Mouse (Mus musculus) thymus, postnatal 4 days (tissue): Measurements from ENCODE around the gene Tnpo3.
A peak's percentile ranks its signal among the peaks of the same experiment; 100 is the strongest.

Source experiments
- DNase-seq: peaks from one replicate; pipeline ENCODE4 v3.0.0; 2021

Gene Tnpo3

DNA sequence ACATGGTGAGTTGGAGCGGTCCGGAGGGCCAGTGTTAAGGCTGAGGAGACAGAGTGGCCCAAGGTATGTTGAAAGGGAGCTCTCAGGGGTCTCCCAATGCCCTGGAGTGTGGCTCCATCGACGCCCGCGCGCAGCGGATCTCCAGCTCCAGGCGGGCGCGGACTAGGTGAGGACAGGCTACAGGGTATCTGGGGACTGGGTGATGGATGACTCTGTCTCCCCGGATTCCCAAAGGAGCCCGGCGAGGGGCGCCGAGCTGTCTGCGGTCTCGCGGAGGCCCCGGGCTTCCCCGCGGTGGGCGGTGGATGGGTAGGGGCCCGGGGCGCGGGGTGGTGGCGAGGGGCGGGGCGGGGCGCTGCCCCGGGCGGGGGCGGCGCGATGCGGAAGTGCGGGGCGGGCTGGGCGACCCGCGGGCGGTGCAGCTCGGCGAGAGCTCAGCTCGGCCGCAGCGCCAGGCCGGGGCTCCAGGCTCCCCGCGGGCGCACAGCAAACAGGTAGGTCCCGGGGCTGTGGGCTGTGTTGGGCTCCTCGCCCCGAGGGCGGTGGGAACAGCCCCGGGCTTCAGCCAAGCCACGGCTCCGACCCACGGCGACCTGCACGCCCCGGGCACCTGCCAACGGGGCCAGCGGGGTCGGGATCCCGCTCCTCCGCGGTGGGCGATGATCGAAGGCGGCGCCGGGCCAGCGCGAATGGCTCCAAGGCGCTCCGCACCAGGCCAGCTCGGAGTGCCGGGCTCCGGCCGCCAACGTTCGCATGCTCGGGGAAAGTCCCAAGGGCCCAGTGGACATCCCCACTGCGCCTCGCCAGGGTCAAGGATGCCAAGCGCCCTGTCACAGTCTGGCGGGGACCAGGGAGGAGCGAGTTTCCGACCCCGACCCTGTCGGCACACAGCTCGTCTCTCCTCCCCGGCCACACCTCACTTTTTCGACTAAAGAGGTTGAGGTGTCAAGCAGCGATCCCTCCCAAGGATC lies 83.1 kb downstream of the Tnpo3 start, which contains the start of gene Irf5:
Gene Irf5, plus strand, starts transcription at position 345 of the 971 bp plus-strand sequence.
- peak; percentile 73 for DNase-seq

GRCm38 (mm10) chr6:29525256-29525655 lies 84.4 kb downstream of the Tnpo3 start:
- DNase-seq, result peak; percentile 66

DNA sequence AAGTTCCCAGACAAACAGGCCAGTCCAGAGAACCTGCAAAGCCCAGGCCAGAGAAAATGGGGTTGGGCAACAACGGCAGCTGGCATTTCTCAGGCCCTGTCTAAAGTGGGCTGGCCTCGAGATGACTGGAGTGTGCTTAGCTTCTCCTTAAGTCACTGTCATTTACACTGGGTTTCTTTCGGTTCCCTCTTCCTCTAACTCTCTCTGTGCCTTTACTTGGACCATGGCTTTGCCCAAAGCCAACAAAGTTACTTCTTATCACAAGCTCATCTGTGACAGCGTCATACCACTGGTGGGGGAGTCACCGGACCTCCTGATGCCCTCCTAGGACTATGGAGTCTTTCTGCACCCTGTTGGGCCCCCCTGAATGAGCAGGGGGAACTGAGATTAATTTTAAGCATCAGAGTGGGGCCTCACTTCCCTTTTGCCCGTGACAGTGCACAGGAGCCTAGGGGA lies 85.6 kb downstream of the Tnpo3 start:
- DNase-seq, result no peak

DNA sequence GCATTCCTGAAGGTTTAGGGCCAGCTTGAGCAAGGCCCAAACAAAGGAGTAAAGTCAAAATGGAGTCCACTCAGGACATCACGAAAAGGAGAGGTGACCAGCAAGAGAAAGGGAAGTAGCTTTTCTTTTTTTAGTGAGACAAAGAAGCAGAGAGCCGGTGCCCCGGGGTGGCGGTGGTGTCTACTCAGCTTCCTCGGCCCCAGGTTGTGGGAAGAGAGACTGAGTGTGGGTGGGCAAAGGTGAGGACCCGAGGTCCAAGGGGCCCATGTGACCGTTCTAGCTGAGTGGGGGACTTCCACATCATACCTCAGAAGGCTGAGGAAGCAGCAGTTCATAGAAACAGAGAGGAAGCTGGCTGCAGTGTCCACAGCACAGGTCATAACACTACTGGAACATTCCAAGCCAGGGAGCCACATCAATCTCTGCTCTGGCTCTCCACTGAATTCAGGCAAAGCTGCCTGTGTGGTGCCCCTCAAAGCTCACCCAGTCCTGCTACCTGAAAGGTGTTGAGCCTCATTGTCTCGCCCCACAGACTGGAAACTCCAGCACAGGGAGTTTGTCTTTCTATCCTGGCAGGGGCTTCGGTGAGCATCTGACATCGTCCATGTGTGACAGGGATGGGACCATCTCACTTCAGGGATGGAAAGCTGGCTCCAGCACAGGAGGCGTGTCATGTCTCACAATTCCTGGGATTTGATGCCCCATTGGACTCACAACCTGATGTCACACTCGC lies 86.2 kb downstream of the Tnpo3 start:
- DNase-seq, result no peak

DNA sequence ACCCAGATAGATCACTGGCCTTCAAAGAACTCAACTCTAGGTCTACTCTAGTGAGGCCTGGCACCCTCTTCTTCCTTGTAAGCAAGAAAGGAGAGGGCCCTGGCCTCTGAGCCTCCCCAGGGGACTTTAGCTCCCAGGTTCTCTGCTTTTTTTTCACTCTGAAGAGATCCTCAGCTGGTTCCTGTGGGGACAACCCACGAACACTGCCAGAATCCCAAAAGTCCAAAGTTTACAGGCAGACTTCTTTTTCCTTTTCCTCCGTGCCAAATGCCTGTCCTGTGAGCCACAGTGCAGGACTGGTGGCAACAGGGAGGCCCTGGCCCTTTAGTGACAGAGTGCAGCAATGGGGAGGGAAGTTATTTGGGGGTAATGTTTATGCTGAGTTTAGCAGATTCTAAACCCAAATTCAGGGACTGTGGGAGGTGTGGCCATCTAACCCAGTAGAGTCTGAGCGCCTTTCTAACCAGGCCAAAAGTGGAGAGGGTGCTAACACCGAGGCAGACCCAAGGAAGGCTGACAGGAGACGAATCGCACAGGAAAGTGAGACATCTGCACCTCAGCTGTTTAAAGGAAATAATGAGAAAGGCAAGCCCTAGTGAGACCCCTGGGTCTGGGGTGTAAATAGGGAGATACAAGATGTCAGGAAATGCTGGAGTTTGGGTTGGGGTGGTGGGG lies 86.9 kb downstream of the Tnpo3 start:
- no peak for DNase-seq

GRCm38 (mm10) chr6:29517139-29517538 lies 92.5 kb downstream of the Tnpo3 start:
- DNase-seq, result peak; percentile 86

DNA sequence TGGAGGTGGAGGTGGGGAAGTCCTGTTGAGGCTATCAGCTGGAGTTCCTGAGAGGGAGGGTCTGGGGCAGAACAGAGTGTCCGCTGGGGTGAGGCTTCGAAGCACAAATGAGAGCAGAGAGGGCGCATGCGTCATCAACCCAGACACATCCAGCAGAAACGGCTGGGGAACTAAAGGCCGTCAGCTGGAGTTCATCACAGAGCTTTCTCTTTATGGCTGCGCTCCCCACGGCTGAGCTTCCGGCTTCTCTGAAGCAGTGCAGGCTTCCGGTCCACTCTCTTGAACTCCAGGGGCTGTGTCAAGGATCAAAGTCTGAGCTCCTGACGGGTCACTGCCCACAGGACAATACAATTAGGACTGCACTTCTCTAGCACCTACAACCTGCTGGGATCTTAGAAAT lies 96.4 kb downstream of the Tnpo3 start:
- peak; percentile 54 for DNase-seq

DNA sequence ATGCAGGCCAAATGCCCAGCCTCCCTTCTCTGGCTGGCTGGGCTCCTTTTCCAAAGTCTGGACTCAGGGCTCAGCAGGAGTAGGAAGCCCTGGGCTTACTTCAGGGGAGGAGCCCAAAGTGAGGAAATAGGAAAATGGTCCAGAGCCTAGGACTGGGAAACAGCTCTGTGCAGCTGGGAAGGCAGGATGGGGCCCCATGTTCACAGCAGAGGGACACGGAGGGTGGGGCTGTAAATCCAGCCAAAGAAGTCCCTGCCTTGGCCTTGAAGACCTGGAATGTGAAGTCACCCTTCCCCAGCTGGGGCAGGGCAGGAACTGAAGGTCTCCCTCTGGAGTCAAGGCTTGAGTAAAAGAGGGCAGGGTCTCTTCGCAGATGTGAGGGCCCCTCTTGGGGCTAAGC lies 100.6 kb downstream of the Tnpo3 start:
- DNase-seq, result no peak

DNA sequence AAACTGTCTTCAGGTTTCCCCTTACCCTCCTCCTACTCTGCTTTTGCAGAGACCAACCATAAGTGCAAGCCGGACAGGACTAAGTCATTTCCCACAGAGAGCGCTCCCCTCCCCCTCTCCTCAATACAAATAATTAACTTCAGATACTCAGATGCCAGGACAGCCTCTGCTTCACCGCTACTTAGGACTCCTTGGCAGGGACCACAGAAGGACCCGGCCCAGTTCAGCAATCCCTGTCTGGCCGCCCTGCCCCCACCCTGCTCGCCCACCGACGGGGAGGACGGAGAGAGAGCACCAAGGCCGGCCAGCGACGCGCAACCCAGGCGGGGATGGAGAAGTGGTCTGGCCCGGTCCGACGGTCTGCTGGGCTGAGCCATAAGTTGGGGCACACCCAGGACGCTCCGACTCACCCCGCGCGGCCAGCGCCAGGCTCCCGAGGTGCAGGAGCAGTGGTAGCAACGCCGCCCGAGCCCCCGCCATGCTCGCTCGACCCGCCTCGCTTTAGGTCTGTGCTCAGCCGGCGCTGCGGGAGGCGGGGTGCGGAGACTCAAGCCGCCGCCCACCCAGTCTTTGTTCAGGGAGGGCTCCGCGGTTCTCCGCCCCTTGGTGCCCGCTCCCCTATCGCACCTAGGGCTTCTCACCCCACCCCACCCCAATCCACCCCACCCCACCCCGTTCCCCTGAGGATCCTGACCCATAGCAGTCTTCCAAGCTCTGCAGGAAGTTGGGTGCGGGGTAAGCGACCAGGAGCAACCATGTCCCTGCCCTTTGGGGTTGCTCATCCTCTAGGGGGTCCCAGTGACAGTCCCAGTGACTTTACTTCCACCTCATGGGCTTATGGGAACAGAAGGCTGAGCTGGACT lies 102.0 kb downstream of the Tnpo3 start, which contains the start of gene Kcp:
Gene Kcp, minus strand, starts transcription at position 506 of the 863 bp plus-strand sequence.
- DNase-seq, result peak; percentile 25

GRCm38 (mm10) chr6:29506834-29507233 lies 102.9 kb downstream of the Tnpo3 start:
- no peak for DNase-seq

- DNase-seq, result peak; percentile 57
Measured at GRCm38 (mm10) chr6:29505493-29505892, 104.2 kb downstream of the Tnpo3 start.

DNA sequence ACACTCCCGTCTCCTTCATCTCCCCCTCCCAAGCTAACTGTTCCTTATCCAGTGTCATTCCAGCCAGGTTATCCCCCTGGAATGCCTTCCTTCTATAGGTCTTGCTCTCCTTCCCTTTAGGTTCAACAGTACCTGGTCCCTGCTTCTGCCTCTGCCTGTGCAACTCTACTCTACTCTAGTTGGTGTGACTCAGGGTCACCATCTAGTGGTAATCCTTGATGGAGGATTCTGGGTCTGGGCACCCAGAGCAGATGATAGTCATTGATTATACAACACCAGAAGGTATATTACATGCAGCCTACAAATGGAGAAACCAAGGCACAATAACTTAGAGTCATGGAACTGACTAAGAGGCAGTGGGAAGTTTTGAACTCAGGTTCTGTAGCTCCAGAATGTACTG lies 108.1 kb downstream of the Tnpo3 start:
- DNase-seq, result no peak

- DNase-seq, result no peak
Measured at GRCm38 (mm10) chr6:29500810-29501209, 108.9 kb downstream of the Tnpo3 start.

DNA sequence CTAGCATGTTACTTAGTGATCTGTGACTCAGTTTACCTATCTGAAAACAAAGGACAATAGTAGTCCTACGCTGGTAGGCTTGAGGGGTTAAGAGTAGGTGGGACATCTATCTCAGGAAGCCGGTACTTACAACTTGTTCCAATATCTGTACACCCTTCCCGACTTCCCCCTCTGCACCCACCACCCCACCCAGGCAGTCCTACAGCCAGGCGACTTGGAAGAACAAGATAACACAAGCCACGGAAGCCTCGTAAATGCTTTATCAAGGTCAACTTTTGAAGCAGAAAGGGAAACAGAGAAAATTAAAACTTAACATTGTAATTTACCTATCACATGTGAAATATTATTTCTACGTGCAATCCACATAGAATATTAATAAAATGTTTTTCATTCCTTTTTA lies 109.5 kb downstream of the Tnpo3 start:
- DNase-seq, result no peak

DNA sequence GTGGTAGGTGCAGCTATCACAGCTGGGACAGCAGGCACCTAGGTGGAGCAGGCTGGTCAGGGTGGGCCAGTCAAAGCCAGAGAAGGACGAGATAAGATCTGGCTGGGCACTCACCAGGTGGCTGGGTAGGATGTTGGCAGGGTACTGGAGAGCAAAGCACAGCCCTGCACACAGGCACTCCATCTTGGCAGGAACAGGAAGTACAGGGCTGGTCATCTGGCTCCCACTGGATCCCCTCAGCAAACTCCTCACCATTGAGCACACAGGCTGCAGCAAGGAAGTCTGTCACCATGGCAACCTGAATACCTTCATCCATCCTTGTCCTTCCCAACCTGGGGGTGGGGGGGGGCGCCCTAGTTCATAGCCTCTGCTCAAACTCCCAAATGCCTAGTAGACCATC lies 111.9 kb downstream of the Tnpo3 start:
- no peak for DNase-seq

GRCm38 (mm10) chr6:29496270-29496669 lies 113.4 kb downstream of the Tnpo3 start:
- DNase-seq, result no peak

GRCm38 (mm10) chr6:29494101-29494500 lies 115.6 kb downstream of the Tnpo3 start:
- DNase-seq, result no peak
